Mouse (Mus musculus) frontal cortex, postnatal 25 days (tissue): ENCODE results near the gene Sdk1.

Experiments
- DNase-seq, 2 experiments: peaks; one replicate each; pipeline ENCODE4 v3.0.0; 2022; ENCODE audit warnings: low spot score in 2 of 2

Gene Sdk1

DNA sequence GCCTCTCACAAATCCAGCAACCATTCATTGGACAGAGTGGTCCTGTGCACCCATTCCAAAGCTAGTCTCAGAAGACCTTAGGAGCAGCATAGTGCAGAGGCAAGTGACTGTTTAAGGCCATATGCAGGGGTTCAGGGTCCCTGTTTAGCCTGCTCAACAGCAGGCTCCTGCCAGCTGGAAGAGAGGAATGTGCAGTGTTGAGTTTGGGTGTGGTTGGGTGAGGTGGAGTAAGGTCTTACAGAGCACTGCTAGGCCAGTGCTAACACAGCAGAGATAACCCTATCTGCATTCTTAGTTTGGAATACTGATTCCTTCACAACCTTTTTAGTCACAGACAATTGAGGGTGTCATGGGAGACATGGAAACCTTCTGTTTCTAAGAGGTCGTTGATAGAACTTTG lies 206.0 kb downstream of the Sdk1 start:
- no peak for DNase-seq

DNA sequence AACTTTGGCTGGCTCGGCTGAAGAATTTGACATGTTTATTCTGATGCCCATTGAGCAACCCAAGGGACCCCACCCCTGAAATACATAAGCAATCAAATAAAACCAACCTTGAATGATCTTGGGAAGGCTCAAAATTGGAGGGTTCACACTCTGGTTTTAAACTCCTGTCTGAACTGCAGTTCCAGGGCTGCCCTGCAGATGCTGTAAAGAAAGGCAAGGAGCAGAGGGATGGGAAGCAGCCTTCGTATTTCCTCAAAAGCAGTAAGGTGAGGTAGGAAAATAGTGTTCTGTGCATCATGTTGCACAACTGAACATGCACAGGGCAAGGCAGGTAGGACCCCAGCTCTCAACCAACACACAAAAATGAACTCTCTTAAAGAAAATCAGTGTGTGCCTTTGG lies 222.1 kb downstream of the Sdk1 start:
- DNase-seq, result no peak

DNA sequence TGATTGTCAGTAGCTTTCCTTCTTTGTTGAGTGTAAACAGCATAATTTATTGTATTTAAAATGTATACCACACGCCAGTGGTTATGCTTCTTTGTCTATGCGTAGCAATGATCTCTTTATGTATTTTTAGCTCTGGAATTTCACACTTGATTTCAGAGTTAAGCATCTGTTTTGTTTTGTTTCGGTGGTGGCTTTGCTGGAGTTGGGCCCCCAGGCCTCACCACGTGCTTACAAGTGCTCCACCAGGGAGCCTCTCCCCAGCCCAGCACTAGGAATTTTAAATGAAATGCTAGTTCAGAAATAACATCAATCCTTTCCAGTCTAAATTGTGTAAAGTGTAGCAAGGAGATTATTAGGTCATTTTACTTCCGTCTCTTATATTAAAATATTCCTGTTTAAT lies 227.5 kb downstream of the Sdk1 start:
- DNase-seq, result no peak

DNA sequence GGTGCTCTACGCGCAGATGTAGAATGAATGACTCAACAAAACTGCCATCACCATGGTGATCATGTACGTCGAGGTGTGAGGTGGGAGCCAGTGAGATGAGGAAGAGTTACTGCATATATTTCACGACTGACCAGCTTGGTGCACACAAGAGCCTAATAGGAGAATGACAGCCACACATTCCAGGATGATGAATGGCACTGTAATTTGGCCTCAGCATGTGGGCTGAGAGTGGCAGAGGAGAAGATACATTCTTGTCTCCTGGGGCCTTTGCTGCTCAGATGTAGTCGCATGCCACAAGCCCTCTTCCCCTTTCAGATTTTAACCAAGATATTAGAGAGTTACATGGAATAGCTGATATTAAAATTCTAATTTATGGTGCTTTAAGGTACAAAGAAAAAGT lies 264.0 kb downstream of the Sdk1 start:
- no peak for DNase-seq

DNA sequence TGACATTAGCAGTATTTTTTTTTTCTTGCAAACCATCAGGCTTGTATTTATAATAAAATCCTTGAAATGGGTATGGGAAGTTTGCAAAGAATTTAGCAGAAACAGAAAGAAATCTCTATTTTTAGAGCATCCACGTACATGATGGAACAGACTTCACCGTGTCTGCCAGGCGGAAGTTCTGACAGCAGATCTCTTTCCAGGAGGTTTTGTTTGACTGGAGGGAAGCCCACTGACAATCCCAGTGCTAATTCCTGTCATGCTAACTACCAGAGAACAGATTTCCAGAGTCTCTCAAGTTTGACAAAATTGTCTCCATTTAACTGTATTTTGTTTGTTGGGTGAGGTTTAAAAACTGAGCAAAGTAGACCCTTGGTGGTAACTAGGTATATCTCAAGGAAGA lies 265.1 kb downstream of the Sdk1 start:
- no peak for DNase-seq

DNA sequence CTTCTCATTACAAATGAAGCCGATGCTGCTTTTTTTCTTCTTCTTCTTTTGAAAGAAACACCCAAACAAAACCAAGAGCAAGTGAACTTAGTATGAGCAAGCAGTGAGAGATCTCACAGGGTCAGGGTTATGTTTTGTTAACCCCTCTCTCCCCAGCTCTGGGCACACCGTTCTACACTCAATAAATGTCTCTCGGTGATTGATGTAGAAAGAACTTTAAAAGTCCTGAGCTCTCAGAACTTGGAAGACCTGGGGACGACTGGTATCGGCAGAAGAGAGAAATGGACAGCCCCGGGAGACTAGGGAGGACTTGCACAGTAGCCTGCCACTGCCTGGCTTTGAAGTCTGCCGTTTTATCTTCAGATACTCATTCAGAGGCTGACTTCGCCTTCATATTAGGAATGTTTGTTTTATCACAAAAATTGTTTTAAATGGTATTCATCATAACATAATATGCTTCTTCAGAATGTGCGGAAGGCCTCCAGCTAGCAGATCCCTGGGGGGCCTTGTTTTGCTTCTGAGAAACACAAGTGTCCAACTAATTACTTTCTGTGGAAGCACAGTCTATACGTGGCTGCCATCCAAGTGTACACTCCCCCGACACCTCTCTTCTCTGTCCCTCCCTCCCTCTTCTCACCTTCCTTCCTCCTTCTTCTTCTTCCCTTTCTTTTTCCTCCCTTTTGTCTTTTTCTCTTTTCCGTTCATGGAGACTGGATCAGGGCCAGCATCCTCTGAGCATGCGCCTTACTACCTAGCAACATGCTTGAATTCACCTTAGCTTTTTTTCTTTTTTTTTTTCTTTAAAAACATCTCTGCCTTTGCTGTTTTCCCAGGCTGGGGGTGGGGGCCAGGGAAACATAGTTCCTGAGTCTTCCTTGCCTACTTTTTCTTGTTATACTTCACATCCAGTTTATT lies 283.8 kb downstream of the Sdk1 start:
- DNase-seq, result no peak

DNA sequence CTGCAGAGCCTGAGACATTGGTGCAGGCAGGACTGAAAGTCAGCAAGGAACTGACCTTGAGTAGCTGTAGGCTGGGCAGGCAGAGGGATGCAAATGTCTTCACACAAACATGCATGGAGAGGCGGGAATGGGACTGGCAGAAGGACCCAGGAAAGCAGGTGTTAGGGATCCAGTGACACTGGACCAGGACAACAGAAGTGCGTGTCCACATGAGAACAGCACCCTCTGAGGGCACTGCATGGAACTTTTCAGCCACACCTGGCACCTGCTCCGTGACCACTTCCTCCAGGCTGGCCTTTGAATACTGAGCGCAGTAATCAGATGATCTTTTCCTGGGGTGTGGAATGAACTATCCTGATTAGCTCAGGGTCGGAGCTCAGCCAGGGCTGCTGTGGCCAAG lies 298.9 kb downstream of the Sdk1 start:
- no peak for DNase-seq

DNA sequence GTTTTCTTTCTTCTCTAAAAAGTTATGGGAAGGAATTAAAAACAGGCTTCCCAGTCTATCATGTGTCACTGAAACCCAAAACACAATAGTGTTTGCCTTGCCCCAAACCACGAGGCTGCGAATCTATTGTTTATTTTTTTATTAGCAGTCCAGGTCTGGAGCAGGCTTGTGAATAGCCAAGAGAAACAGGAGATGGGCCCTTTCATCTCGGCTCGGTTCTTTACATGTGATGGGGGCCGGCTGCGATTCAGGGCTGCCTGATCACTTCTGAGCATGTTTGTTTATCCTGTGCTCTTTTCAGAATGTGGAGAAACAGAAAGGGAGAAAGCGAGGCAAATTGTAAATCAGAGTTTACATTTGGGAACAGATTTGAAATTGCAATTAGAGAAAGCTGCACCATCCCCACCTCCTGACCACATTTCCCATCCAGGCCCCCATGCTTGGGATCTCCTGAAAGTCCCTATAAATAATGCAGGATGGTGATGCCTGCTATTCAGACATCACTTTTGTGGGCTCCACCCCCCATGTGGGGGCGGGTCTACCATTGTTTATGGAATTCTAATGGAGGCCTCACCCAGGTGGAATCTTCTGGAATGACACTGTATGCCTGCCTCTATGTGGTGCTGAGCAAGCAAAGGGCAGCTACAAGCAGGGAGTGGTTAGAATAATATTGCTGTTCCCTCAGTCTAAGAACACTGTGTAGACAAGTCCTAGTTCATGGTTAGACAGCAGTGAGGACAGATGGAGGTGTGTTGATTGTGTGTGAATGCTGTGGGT lies 301.8 kb downstream of the Sdk1 start:
- DNase-seq, result no peak

DNA sequence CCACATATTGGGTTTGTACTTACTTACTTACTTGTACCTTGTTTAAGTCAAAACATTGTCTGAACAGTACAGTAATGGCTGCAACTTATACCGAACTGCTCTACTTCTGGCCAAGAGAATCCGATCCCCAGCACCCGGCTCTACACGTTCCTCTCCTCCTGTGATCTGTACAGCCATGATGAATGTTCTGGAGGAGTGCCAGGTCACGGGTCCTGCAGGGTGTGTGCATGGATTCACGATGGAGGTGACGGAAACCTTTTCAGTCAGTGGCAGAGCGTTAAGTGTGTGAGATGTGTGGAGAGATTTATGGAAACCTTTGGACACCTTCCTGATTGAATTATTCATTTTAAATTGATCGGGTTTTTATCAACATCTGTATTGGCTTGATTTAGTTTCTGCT lies 312.2 kb downstream of the Sdk1 start:
- DNase-seq, result no peak

DNA sequence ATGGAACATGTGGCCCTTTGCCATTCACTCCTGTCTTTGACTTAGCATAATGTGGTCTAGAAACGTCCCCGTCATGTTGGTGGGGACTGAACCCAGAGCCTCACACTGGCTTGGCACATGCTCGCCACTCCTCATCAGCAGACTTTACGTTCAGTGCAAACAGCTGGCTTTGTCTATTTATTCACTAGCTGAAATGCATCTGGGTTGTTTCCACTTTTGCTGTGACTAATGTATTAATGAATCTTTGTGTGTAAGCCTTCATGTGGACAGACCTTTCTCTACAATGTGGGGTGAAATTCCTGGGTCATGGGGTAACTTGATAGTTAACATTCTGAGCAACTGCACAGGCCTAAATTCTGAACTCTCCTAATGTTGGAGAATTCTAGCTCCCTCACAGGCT lies 317.4 kb downstream of the Sdk1 start:
- DNase-seq, result no peak

DNA sequence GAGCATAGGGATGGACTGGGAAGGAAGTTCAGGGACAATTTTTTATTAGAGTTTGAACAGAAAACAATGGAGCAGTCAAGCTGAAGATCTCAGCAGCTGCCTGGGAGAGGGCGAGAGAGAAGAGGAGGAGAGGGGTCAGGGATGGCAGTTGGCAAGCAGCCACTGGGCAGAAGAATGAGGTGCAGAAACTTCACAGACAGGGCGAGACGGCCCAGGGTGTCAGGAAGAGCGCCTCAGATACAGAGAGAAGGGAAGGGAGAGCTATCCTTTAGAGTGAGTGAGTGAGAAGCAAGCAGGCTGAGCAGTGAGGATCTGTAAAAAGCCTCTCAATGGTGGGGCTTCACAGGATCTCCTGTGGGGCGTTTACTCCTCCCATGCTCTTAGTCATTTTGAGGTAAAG lies 319.0 kb downstream of the Sdk1 start:
- DNase-seq, result no peak

DNA sequence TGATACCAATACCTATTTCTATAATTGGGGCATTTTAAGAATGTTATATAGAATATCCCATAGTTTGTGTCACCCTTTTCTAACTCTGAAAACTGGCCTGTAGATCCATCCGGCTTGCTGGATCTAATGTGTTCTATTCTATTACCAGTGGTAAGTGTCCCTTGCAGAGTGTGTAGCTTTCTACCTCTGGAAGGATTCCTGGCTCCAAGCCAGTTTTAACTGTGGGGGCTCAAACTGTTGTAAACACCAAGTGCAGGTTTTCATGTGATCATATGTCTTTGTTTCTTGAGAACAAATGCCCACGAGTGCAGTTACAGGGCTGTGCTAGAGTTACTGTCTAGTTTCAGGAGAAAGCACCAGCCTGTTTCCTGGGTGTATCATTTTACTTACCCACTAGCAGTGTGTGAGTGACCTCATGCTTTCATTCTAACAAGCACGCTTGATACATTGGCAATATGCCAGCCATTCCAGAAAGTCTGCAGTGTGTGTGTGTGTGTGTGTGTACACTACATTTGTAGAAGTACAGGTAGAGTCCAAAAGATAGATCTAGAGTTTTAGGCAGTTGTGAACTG lies 320.8 kb downstream of the Sdk1 start:
- no peak for DNase-seq

DNA sequence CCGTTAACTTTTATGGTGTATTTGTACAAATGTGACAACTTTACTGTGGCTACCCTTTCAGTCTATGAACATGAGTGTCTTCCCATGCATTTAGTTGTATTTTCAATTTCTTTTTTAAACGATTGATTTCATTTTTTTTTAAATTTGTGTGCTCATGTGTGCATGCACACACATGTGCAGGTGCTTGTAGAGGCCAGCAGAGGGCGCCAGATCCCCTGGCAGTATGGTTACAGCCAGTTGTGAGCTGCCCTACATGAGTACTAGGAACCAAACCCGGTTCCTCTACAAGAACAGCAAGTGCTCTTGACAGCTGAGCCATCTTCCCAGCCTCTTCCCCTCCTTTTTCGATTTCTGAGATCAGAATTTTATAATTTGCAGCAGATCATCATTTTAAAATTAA lies 322.9 kb downstream of the Sdk1 start:
- DNase-seq, result no peak

DNA sequence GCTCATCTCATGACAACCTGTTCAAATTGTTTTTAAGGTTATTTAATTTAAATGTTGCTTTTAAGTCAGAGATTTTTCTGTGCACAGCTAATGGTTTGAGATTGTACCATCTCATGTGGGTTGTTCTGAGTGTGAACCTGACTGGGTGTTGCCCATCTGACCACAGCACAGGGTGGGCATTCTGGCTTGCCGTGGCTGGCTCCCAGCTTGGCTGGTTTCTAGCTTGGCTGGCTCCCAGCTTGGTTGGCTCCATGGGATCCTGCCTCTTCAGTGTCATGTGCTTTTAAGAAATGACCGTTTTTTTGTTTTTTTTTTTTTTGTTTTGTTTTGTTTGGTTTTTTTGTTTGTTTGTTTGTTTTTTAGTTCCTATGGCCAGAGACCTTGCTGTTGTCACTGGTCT lies 326.8 kb downstream of the Sdk1 start:
- no peak for DNase-seq

DNA sequence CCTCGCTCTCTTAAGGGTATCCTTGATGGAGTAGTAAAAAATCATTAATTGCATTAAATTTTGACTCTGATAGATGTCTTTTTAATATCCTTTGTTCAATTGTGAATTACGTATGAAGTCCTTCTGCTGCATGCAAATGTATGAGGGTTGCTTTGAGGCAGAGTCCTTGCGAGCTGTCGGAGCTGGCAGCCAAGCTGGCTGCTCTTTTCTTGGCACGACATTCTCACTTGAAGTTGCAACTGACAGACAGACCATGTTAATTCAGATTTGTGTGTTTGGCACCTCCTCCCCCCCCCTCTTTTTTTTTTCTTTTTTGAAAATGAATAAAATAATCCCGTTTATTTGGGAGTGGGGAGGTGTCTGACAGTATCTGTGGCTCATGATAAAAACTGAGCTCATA lies 329.2 kb downstream of the Sdk1 start:
- no peak for DNase-seq

DNA sequence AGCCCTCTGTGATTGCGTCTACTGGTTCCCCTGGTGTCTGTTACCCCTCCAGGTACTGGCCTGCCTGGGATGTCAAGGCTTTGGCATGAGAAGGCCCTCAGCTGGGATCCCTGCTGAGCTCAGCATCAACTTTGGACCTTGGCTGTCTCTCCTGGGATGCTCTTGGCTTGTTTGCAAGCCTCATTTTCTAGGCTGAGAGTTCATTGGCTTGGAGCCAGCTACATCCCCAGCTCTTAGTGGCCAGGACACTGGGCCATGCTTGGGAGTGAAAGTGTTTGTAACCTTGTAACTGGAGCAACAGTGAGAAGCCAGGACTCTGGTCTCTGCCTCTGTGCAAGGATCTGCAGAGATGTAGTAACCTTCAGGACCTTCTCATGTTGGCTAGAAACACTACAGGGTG lies 333.0 kb downstream of the Sdk1 start:
- DNase-seq, result no peak

DNA sequence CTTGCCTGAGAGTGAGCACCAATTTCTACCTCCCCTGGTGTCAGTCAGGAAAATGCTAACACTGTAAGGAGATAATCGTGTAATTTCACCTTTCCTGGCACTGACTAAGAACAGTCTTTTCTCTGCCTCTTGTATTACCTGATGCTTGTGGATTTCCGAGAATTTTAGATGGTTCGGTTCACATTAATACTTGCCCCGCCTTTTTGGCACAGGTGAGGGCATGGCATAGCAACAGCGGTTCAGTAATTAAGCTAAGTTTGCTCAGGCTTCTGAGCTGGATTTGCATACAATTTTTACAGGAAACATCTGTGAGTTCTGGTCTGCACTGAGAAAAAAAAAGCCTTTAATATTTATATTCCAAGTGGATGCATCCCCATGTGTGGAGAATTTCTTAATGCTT lies 350.0 kb downstream of the Sdk1 start:
- no peak for DNase-seq

DNA sequence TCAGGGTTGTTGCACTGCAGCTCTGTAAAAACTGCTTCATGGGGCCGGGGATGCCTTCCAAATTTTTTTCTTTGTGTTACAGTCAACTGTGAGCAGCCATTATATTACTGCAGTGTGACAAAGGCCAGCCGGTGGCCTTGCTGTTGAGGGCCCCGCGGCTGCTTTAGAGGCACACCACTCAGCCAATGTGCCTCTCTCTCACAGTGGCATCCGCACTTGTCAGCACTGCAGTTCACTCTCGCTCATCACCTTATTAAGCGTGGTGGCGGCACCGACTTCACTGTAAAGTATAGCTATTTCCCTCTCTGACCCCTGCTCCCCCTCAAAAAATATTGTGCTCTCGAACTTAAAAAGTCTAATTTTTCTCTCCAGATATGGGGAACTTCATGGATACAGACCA lies 371.4 kb downstream of the Sdk1 start:
- DNase-seq, result no peak

DNA sequence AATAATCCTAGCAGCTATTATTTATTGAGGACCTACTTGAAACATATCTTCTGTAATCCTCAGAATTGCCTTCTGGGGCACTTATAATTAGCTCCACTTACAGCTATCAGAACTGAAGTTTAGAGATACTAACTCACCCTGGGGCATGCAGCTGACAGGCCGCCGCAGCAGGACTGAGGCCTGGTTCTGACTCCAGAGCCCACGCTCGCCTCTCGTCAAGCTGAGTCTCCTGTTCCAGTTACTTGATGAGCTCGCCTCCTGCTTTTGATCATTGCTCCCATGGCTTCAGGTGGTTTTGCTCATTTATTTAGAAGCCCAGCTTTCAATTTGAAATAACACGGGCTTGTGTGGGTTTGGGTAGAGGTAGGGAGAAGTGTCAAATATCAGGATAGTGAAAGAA lies 374.5 kb downstream of the Sdk1 start:
- no peak for DNase-seq

DNA sequence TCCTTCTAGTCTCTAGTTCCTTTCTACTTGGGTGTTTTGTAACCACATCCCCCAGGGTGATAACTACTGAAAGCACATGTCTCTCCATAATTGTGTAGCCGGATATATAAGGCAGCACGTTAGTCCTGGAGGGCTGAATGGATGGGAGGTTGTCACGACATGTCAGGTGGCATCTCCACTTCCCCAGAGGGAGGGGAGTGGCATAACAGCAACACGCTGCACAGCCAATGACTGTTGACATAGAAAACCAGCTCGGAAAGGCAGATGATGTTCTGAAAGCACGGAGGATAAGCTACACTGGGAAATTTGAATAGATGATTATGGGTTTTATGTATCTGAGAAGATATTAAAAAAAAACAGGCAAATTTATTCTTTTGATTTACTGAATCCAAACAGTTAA lies 376.4 kb downstream of the Sdk1 start:
- no peak for DNase-seq

DNA sequence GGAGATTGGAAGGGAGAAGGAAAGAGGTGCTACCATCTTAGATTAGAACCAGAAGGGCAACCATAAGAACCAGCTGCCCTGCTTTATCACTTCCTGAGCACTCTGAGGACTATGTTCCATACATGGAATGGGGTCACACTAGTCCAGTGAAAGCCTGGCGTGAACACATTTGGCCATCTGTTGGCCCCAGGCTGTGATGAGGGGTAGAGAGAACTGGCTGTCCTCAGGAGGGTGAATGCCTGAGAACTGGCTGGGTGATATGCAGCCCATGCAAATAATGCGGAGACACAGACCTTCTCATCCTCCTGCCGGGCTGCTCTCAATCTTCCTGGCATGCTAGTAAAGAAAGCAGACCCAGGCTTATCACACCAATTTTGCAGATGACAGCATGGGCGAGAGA lies 384.1 kb downstream of the Sdk1 start:
- DNase-seq, result no peak

DNA sequence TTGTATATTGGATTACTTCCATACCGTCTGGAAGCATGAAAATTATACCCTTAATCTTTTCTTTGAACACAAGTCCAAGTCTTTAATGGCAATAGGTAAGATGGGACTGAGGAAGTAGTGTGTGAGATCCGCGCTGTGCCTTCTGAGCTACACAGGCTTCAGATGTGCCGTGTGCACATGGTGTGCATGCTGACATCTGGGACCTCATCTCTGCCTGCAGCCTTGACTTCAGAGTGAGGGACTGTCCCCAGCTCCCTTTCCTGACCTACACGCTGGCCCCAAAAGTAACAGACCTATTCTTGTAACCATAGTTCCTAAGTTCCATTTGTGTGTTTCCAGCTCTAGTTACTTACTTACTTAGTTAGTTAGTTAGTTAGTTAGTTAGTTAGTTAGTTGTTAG lies 390.4 kb downstream of the Sdk1 start:
- DNase-seq, result no peak

DNA sequence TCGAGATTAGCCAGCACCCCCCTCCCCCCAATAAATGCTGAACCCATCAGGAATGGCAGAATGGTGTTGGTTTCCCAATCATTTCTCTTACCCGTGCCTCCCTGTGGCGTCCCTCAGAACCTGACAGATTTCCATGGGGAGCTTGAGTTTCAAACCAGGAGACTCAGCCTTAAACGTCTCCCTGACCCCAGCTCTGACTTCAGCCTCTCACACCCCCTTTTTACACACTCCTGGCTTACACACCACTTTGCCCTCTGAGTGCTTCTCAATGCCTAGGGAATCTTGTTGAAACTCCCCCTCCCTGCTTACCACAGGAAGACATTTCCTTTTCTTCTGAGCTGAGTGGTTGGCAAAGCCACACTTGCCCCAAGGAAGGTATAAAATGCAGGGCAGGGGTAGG lies 392.0 kb downstream of the Sdk1 start:
- DNase-seq, result no peak
